Mouse (Mus musculus): ENCODE data around the gene Hfe. TPM values are rescaled to one million over a fixed set of nuclear protein-coding genes. Genes with fewer than 3 reads are reported as not detected.
A peak's percentile ranks its signal among the peaks of the same experiment; 100 is the strongest.
"Not testable (repeated sequence)": the region's sequence is repeated elsewhere in the genome, so short reads cannot be mapped to it uniquely, and the experiment has no call there.

The Hfe gene
- polyA plus RNA-seq, 1 experiment from 2014 or later = 3.3 TPM

GRCm38 (mm10) chr13:23728472-23729191 is 18.0 kb upstream of the Hfe start:
- WGBS = 83% methylated on average over 18 of the region's 18 CpGs
- no peaks in the 10 kb centered on the region for H3K9me3 ChIP-seq

DNA sequence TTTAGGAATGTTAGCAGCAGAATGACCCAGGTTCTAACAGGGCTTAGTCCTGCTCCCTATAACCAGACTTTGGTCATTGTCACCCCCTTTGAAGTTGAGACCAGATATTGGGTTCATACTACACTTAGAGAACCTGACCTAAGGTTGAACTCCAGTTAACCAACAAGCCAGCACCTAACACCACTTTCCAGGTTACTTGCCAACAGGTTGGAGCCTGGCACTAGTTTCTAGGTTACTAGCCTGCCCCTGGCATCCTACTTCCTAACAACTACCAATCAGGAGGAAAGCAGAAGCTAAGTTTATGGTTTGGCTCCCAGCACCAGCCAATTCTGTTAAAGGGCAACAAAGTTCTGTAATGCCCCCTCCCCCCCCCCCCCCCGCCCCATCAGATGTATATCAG is 14.6 kb upstream of the Hfe start:
- WGBS = no CpG with 5 or more reads among the region's 1 CpGs
- ATAC-seq (ENCODE audit: low FRiP score, low read depth) = no peak
- H3K36me3 ChIP-seq = no peaks in the 10 kb centered on the region

More at GRCm38 (mm10) chr13:23728472-23729191, 18.0 kb upstream of the Hfe start:
- Histone ChIP-seq H3K9ac (replicated peaks) (no peak overlapping the region), H3K4me2 (replicated peaks) (no peak overlapping the region), H3K4me3 (no peak overlapping the region), H3K27ac (replicated peaks) (no peak overlapping the region), H3K36me3 (no peaks in the 10 kb centered on the region), H3K4me1 (no peaks in the 10 kb centered on the region), H3K27me3 (no peaks in the 10 kb centered on the region)
- no peak for ATAC-seq (ENCODE audit: low FRiP score, low read depth)

DNA sequence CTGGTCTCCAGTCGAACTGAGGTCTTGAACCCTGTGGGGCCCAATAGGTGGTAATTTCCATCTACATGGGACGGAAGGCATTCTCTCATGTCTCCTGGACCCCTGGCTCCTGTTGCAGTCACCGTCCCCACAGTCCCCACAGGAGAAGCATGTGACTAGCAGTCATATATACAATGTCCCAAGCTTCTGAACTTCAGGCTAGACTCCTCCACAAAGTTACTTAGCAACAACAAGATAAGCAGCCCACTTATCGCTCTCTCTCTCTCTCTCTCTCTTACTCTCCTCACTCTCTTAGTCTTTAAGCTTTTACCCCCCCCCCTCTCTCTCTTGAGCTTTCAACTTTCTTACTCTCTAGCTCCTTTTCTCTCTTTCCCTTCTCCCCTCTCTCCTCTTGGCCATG is 13.6 kb upstream of the Hfe start:
- Histone ChIP-seq H3K4me2 (replicated peaks) (no peak overlapping the region), H3K36me3 (no peaks in the 10 kb centered on the region), H3K4me3 (no peak overlapping the region), H3K27ac (replicated peaks) (no peak overlapping the region), H3K4me1 (no peaks in the 10 kb centered on the region), H3K27me3 (no peaks in the 10 kb centered on the region), H3K9ac (replicated peaks) (no peak overlapping the region), H3K9me3 (no peaks in the 10 kb centered on the region)
- WGBS = 92% methylated on average over 4 of the region's 4 CpGs
- ATAC-seq (ENCODE audit: low FRiP score, low read depth) = no peak

More for the DNA sequence above, 14.6 kb upstream of the Hfe start:
- Histone ChIP-seq H3K9ac (replicated peaks) (no peak overlapping the region), H3K4me2 (replicated peaks) (no peak overlapping the region), H3K27me3 (no peaks in the 10 kb centered on the region), H3K4me3 (no peak overlapping the region), H3K27ac (replicated peaks) (no peak overlapping the region), H3K4me1 (no peaks in the 10 kb centered on the region), H3K9me3 (no peaks in the 10 kb centered on the region)

DNA sequence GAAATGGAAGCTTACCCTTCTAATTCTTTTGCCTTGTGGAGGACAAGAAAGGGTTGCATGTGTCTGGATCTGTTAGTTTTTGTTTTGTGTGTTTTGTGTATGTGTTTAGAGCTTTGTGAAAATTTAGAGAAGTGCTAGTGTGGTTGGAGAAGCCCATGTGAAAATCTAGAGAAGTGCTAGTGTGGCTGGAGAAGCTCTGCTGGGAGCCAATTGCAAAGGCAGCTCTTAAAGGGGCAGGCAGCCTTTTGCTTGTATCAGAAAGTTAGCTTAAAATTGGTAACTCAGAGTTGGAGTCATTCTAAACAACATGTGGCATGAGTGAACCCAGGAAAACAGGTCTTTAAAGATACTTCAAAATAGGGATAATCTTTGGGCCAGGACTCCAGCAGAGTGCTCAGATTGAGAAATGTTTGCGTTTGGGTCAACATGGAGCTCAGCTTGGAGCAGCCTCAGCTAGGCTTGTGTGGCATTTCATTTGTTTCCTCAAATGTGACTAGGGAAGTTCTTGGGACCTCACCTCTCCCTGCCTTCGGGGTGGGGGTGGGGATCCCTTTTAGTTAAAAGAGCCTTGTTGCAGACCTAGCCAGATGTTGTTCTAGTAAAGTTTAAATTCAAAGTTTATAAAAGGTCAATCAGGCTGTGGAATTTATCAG is 7.1 kb upstream of the Hfe start:
- not testable (repeated sequence) for H3K4me3 ChIP-seq; ATAC-seq (ENCODE audit: low FRiP score, low read depth); H3K9ac ChIP-seq (replicated peaks); H3K9me3 ChIP-seq; H3K4me1 ChIP-seq; H3K27ac ChIP-seq (replicated peaks); H3K4me2 ChIP-seq (replicated peaks); H3K27me3 ChIP-seq; H3K36me3 ChIP-seq
- WGBS = 21% methylated on average over 2 of the region's 2 CpGs

- 56% methylated on average over 11 of the region's 11 CpGs for WGBS
- Histone ChIP-seq H3K9me3 (no peaks in the 10 kb centered on the region), H3K27ac (replicated peaks) (no peak overlapping the region), H3K9ac (replicated peaks) (no peak overlapping the region), H3K4me1 (no peaks in the 10 kb centered on the region), H3K27me3 (no peaks in the 10 kb centered on the region), H3K36me3 (no peaks in the 10 kb centered on the region), H3K4me3 (no peak overlapping the region), H3K4me2 (replicated peaks) (no peak overlapping the region)
- no peak for ATAC-seq (ENCODE audit: low FRiP score, low read depth)
These were observed 6.5 kb upstream of the Hfe start for GRCm38 (mm10) chr13:23717176-23717575.

- no peak overlapping the region for H3K4me3 ChIP-seq
- no peak overlapping the region for H3K27ac ChIP-seq (replicated peaks)
- H3K27me3 ChIP-seq = 0 out of 2 replicates have a peak, but pooled peaks cover under 1% of the 10 kb centered on the region
- ATAC-seq (ENCODE audit: low FRiP score, low read depth) = no peak
- WGBS = 87% methylated on average over 5 of the region's 5 CpGs
- no peaks in the 10 kb centered on the region for H3K36me3 ChIP-seq
- no peaks in the 10 kb centered on the region for H3K4me1 ChIP-seq
- no peak overlapping the region for H3K9ac ChIP-seq (replicated peaks)
- no peak overlapping the region for H3K4me2 ChIP-seq (replicated peaks)
- no peaks in the 10 kb centered on the region for H3K9me3 ChIP-seq
These were observed 5.8 kb upstream of the Hfe start for GRCm38 (mm10) chr13:23716261-23717042.

GRCm38 (mm10) chr13:23709714-23710373 is 810 bp downstream of the Hfe start:
- Histone ChIP-seq H3K9me3 (no peaks in the 10 kb centered on the region), H3K9ac (replicated peaks) (peak overlapping the region; percentile 37; the same call in 1 of the 2 replicates), H3K4me1 (peaks cover 16% of the 10 kb centered on the region), H3K27me3 (peaks cover 11% of the 10 kb centered on the region; the same call in 1 of the 2 replicates), H3K4me3 (peak overlapping the region; percentile 34), H3K27ac (replicated peaks) (no peak overlapping the region), H3K4me2 (replicated peaks) (peak overlapping the region; percentile 57), H3K36me3 (no peaks in the 10 kb centered on the region)
- no peak for ATAC-seq (ENCODE audit: low FRiP score, low read depth)
- WGBS = 23% methylated on average over 11 of the region's 15 CpGs

GRCm38 (mm10) chr13:23708654-23709053 is 2.0 kb downstream of the Hfe start:
- no peak overlapping the region for H3K4me3 ChIP-seq

DNA sequence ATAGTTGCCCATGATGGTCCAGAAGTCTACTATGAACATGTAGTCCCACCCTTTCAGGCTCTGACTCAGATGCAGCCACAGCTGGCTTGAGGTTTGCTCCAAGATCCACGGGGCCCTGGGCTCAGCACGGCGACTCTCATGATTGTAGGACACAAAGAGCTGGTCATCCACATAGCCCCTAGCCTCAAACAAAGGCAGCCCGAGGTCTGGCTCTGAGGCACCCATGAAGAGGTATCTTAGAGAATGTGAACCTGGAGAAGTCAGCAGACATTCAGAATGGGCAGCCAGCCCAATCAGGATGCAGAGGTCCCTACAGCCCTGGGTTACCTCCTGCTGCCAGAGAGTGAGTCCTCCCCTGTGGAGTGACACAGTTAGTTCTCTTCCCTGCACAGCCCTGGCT is 2.6 kb downstream of the Hfe start:
- Histone ChIP-seq H3K4me1 (peaks cover 16% of the 10 kb centered on the region), H3K27ac (replicated peaks) (no peak overlapping the region), H3K27me3 (peaks cover 11% of the 10 kb centered on the region; the same call in 1 of the 2 replicates), H3K4me2 (replicated peaks) (no peak overlapping the region), H3K36me3 (no peaks in the 10 kb centered on the region), H3K4me3 (no peak overlapping the region), H3K9me3 (no peaks in the 10 kb centered on the region), H3K9ac (replicated peaks) (no peak overlapping the region)
- no peak for ATAC-seq (ENCODE audit: low FRiP score, low read depth)
- WGBS = 79% methylated on average over 4 of the region's 4 CpGs

More at GRCm38 (mm10) chr13:23708654-23709053, 2.0 kb downstream of the Hfe start:
- H3K4me1 ChIP-seq = peaks cover 16% of the 10 kb centered on the region
- H3K36me3 ChIP-seq = no peaks in the 10 kb centered on the region
- WGBS = 84% methylated on average over 4 of the region's 4 CpGs
- no peak for ATAC-seq (ENCODE audit: low FRiP score, low read depth)
- no peak overlapping the region for H3K4me2 ChIP-seq (replicated peaks)
- H3K9me3 ChIP-seq = no peaks in the 10 kb centered on the region
- H3K9ac ChIP-seq (replicated peaks) = no peak overlapping the region
- no peak overlapping the region for H3K27ac ChIP-seq (replicated peaks)
- H3K27me3 ChIP-seq = peaks cover 11% of the 10 kb centered on the region; the same call in 1 of the 2 replicates

GRCm38 (mm10) chr13:23706771-23707170 is 3.9 kb downstream of the Hfe start:
- no peaks in the 10 kb centered on the region for H3K36me3 ChIP-seq
- H3K27me3 ChIP-seq = peaks cover 11% of the 10 kb centered on the region; the same call in 1 of the 2 replicates
- WGBS = 94% methylated on average over 12 of the region's 12 CpGs
- H3K4me1 ChIP-seq = peaks cover 16% of the 10 kb centered on the region
- H3K9ac ChIP-seq (replicated peaks) = no peak overlapping the region
- no peak overlapping the region for H3K4me3 ChIP-seq
- no peak overlapping the region for H3K27ac ChIP-seq (replicated peaks)
- ATAC-seq (ENCODE audit: low FRiP score, low read depth) = no peak
- H3K4me2 ChIP-seq (replicated peaks) = no peak overlapping the region
- no peaks in the 10 kb centered on the region for H3K9me3 ChIP-seq

DNA sequence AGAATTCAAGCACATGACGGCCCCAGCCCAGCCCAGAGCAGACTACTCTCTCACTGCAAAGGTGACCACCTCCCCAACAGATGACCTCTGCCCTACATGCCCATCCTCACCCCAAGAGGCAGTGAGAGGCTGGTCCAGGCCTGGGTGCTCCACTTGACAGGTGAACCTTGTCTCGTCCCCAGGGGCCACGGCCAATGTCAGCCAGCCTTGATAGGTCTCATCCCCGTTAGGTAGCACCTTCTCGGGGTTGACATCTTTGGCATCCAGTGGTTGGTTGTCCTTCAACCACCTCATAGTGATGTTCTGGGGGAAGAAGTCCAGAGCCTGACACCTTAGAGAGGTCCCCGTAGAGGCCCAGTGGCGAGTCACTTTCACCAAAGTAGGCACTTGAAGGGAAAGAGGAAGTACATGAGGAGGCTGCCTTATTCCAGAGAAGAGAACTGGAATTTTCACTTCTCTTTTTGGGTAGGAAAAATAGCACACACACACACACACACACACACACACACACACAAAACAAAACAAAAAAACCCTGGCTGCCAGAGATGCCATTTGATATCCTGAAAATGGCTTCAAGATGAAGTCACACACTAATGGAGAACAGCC is 4.8 kb downstream of the Hfe start:
- Histone ChIP-seq H3K4me3 (no peak overlapping the region), H3K9me3 (no peaks in the 10 kb centered on the region), H3K4me1 (peaks cover 16% of the 10 kb centered on the region), H3K27ac (replicated peaks) (no peak overlapping the region), H3K27me3 (peaks cover 6% of the 10 kb centered on the region; the same call in 1 of the 2 replicates), H3K4me2 (replicated peaks) (no peak overlapping the region), H3K36me3 (no peaks in the 10 kb centered on the region), H3K9ac (replicated peaks) (no peak overlapping the region)
- ATAC-seq (ENCODE audit: low FRiP score, low read depth) = no peak
- 92% methylated on average over 7 of the region's 7 CpGs for WGBS

Measured in midbrain, embryonic 12.5 days (tissue).